In the genomic region with DNA sequence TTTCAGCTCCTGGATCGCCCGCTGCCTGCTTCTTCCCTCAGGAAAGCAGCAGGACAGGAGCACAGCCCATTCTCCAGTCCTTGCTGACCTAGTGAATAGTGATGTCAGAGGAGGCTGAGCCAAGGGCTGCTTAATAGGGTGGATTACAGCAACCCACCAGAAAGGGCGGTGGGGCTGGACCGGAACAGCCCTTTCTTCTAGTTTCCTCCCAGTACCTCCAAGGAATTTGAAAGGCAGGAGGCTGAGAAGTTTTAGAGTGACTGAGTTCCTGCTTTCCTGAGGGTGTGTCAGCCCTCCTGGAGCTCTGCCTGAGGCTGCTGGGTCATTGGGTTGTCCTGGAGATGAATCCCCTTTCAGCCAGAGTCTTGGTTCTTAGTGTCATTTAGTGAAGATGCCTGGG, we compare ENCODE assay signal across 12 mouse cellular contexts. TPM values are rescaled to one million over a fixed set of nuclear protein-coding genes. Genes with fewer than 3 reads are reported as not detected.
DNase-seq lines count a peak whose midpoint lies in the region; ATAC-seq and TF ChIP-seq lines count a peak whose summit lies in the region.
"Had no signal": no experiment of that assay in that cellular context is flagged by ENCODE, and none has a peak within 500 bp of the region (broad histone marks: within the 10 kb centered on the region; RNA-seq: fewer than 3 reads in every experiment).

No protein-coding gene starts in this region.

- no peak overlapping the region for H3K9ac ChIP-seq in intestine, embryonic 16.5 days (ENCODE audit: low read depth, low read length)
- no peak overlapping the region; the same call in 1 of the 2 replicates for H3K9ac ChIP-seq in intestine, postnatal 0 days (ENCODE audit: low read depth, low read length)
- H3K9ac ChIP-seq: liver, embryonic 14.5 days had no signal

- no peaks in the 10 kb centered on the region for H3K9me3 ChIP-seq in intestine, embryonic 16.5 days (ENCODE audit: control insufficient read depth, low read length)
- H3K9me3 ChIP-seq in intestine, postnatal 0 days (ENCODE audit: control insufficient read depth): no peaks in the 10 kb centered on the region

- no peak for ATAC-seq in intestine, embryonic 16.5 days
- ATAC-seq in intestine, postnatal 0 days: no peak
- no peak for ATAC-seq in megakaryocyte-erythroid progenitor cell, adult 5-6 weeks (replicated peaks; ENCODE audit: low FRiP score, low TSS enrichment, poor library complexity, severe bottlenecking)
- ATAC-seq: hindbrain, postnatal 0 days had no signal

- H3K4me1 ChIP-seq in intestine, embryonic 16.5 days (ENCODE audit: control insufficient read depth, insufficient read depth, low read length): 0 out of 2 replicates have a peak, but pooled peaks cover 3% of the 10 kb centered on the region
- no peaks in the 10 kb centered on the region for H3K4me1 ChIP-seq in intestine, postnatal 0 days (replicated peaks; ENCODE audit: control insufficient read depth, insufficient read depth, low read length)
- H3K4me1 ChIP-seq in brown adipose tissue, adult 24 weeks (ENCODE audit: control insufficient read depth, insufficient read depth, insufficient read length, low read length): peaks cover 29% of the 10 kb centered on the region

- no peaks in the 10 kb centered on the region for H3K36me3 ChIP-seq in intestine, embryonic 16.5 days (ENCODE audit: control insufficient read depth, insufficient read depth, low read length)
- H3K36me3 ChIP-seq in intestine, postnatal 0 days (ENCODE audit: control insufficient read depth, insufficient read depth): no peaks in the 10 kb centered on the region

- peak; percentile 58 for DNase-seq in heart, postnatal 4 days
- DNase-seq in lung, postnatal 25 days (ENCODE audit: low spot score): peak; percentile 62
- DNase-seq in ovary, postnatal 36 days (ENCODE audit: low spot score): no peak
- DNase-seq in c-Kit-positive CD71-positive TER-119-positive erythroid progenitor cells, embryonic 14.5 days (ENCODE audit: low spot score): no peak
- DNase-seq: cerebellum, postnatal 10 days; thymus, postnatal 36 days had no signal

- H3K27ac ChIP-seq in intestine, embryonic 16.5 days (ENCODE audit: low read length): no peak overlapping the region
- H3K27ac ChIP-seq in intestine, postnatal 0 days (ENCODE audit: low read depth, low read length): no peak overlapping the region; the same call in 1 of the 2 replicates
- peak overlapping the region; percentile 99 for H3K27ac ChIP-seq in brown adipose tissue, adult 24 weeks (replicated peaks; ENCODE audit: low read depth, low read length)
- H3K27ac ChIP-seq: hindbrain, postnatal 0 days; liver, embryonic 14.5 days had no signal

- no peak overlapping the region for H3K4me2 ChIP-seq in intestine, embryonic 16.5 days (ENCODE audit: low read depth, low read length)
- no peak overlapping the region for H3K4me2 ChIP-seq in intestine, postnatal 0 days (replicated peaks; ENCODE audit: low read depth)

- H3K27me3 ChIP-seq in intestine, embryonic 16.5 days (replicated peaks; ENCODE audit: control insufficient read depth, insufficient read depth, low read length): no peaks in the 10 kb centered on the region
- no peaks in the 10 kb centered on the region for H3K27me3 ChIP-seq in intestine, postnatal 0 days (replicated peaks; ENCODE audit: control insufficient read depth, insufficient read depth, low read length)

- 0 out of 2 replicates have a peak overlapping the region, but pooled peaks have one; percentile 1 for H3K4me3 ChIP-seq in intestine, embryonic 16.5 days (ENCODE audit: low read length)
- no peak overlapping the region for H3K4me3 ChIP-seq in intestine, postnatal 0 days (ENCODE audit: low read depth, low read length)
- H3K4me3 ChIP-seq in brown adipose tissue, adult 24 weeks (ENCODE audit: insufficient read depth, low read depth, low read length): peak overlapping the region; percentile 71

- 83% methylated on average over 4 of the region's 4 CpGs for WGBS in intestine, embryonic 16.5 days
- 81% methylated on average over 4 of the region's 4 CpGs for WGBS in intestine, postnatal 0 days

- TF ChIP-seq CTCF in intestine, postnatal 0 days (IDR thresholded peaks at IDR 0.05; ENCODE audit: low read depth): no peak

RNA-seq across cellular contexts. Expression of a gene that starts 23.9 kb away (rescaled TPM):
- 7.9 and 8.1 TPM in 2 replicates for polyA plus RNA-seq in intestine, embryonic 16.5 days (2015; fragmentation: Nextera tagmentation; extraction: Ambion mirVana)
- polyA plus RNA-seq in intestine, postnatal 0 days (2015; fragmentation: Nextera tagmentation; extraction: Ambion mirVana): 6.1 and 6.3 TPM in 2 replicates
- 19.1 and 24.3 TPM in 2 replicates for polyA plus RNA-seq in brown adipose tissue, adult 24 weeks (2012; ENCODE audit: insufficient read depth, insufficient read length, missing spikeins)
- total RNA-seq in heart, postnatal 4 days (2021): 10 to 100 TPM; 96.3 to 98.4 TPM
- total RNA-seq in megakaryocyte-erythroid progenitor cell, adult 5-6 weeks (2014; fragmentation: Nextera tagmentation): 52.4 and 58.0 TPM in 2 replicates
- total RNA-seq in megakaryocyte-erythroid progenitor cell, adult 5-6 weeks (2017): 30.6 and 41.4 TPM in 2 replicates

Comparison
In these comparisons a context has a peak if more than half of its experiments do, and no peak if none do; other contexts are left out.
1. DNase-seq: peak in heart, postnatal 4 days (single experiment) and lung, postnatal 25 days (single experiment); none in ovary, postnatal 36 days (single experiment) and c-Kit-positive CD71-positive TER-119-positive erythroid progenitor cells, embryonic 14.5 days (single experiment).